Mouse (Mus musculus): ENCODE data around the gene Bhmt2. TPM values are rescaled to one million over a fixed set of nuclear protein-coding genes. Genes with fewer than 3 reads are reported as not detected.

The Bhmt2 gene
- polyA plus RNA-seq, 2 experiments, result 13.6 to 16.8 TPM

GRCm38 (mm10) chr13:93637282-93638245 lies 36.5 kb downstream of the Bhmt2 start, which contains the start of gene Bhmt:
TSS of gene Bhmt (minus strand) at chr13:93637961.
- TF ChIP-seq EP300 (IDR thresholded peaks at IDR 0.05; ENCODE audit: low read depth) (no peak), CTCF (IDR thresholded peaks at IDR 0.05; ENCODE audit: low read depth) (no peak)
- H3K4me3 ChIP-seq (ENCODE audit: insufficient read depth in 1 of 2, low read depth in 2 of 2, low read length in 2 of 2), result peak within 1 kb of the TSS; percentile 25 to 34
- H3K27ac ChIP-seq, result no peak within 1 kb of the TSS
- H3K9ac ChIP-seq (replicated peaks), result no peak within 1 kb of the TSS
- DNase-seq (ENCODE audit: low read depth in 3 of 3, low spot score in 3 of 3) (no peak), ATAC-seq (ENCODE audit: insufficient read depth) (peak; percentile 43; the same call in 1 of the 2 replicates)
- H3K36me3 ChIP-seq (replicated peaks; ENCODE audit: control insufficient read depth, insufficient read depth, low read depth), result no peaks in the 10 kb centered on the region
- no peaks in the 10 kb centered on the region for H3K27me3 ChIP-seq (ENCODE audit: control insufficient read depth, insufficient read depth, low read length)
- H3K9me3 ChIP-seq (ENCODE audit: control insufficient read depth, low read length), result no peaks in the 10 kb centered on the region
- WGBS (ENCODE audit: insufficient replicate concordance), result 53% methylated on average over 19 of the region's 19 CpGs
- H3K4me1 ChIP-seq (replicated peaks; ENCODE audit: control insufficient read depth in 2 of 2, insufficient read depth in 2 of 2, low read length in 1 of 2), result peaks cover 0 to 9% of the 10 kb centered on the region in 2 experiments; a peak in 1 of 4 replicates
- H3K4me2 ChIP-seq (ENCODE audit: low read depth), result peak within 1 kb of the TSS; percentile 47

- no peak overlapping the region for H3K27ac ChIP-seq
- ATAC-seq (ENCODE audit: insufficient read depth) (no peak), DNase-seq (ENCODE audit: low read depth in 3 of 3, low spot score in 3 of 3) (no peak)
- 53% methylated on average over 1 of the region's 1 CpGs for WGBS (ENCODE audit: insufficient replicate concordance)
- no peaks in the 10 kb centered on the region for H3K9me3 ChIP-seq (ENCODE audit: control insufficient read depth, low read length)
- peak overlapping the region; percentile 47 for H3K4me2 ChIP-seq (ENCODE audit: low read depth)
- no peaks in the 10 kb centered on the region for H3K27me3 ChIP-seq (ENCODE audit: control insufficient read depth, insufficient read depth, low read length)
- no peaks in the 10 kb centered on the region for H3K36me3 ChIP-seq (replicated peaks; ENCODE audit: control insufficient read depth, insufficient read depth, low read depth)
- no peak overlapping the region for H3K9ac ChIP-seq (replicated peaks)
- H3K4me1 ChIP-seq (replicated peaks; ENCODE audit: control insufficient read depth in 2 of 2, insufficient read depth in 2 of 2, low read length in 1 of 2), result peaks cover 0 to 9% of the 10 kb centered on the region in 2 experiments; a peak in 1 of 4 replicates
- H3K4me3 ChIP-seq (ENCODE audit: insufficient read depth in 1 of 2, low read depth in 2 of 2, low read length in 2 of 2), result peak overlapping the region; percentile 25 to 34; a peak in 2 of 4 replicates
- TF ChIP-seq CTCF (IDR thresholded peaks at IDR 0.05; ENCODE audit: low read depth) (no peak), EP300 (IDR thresholded peaks at IDR 0.05; ENCODE audit: low read depth) (no peak)
Measured at GRCm38 (mm10) chr13:93636561-93636960, 37.5 kb downstream of the Bhmt2 start.

- no peak for DNase-seq (ENCODE audit: low read depth in 3 of 3, low spot score in 3 of 3)
- Histone ChIP-seq H3K4me3 (ENCODE audit: insufficient read depth in 1 of 2, low read depth in 2 of 2, low read length in 2 of 2) (no peak overlapping the region), H3K27ac (no peak overlapping the region), H3K36me3 (replicated peaks; ENCODE audit: control insufficient read depth, insufficient read depth, low read depth) (no peaks in the 10 kb centered on the region), H3K4me2 (ENCODE audit: low read depth) (no peak overlapping the region), H3K27me3 (ENCODE audit: control insufficient read depth, insufficient read depth, low read length) (no peaks in the 10 kb centered on the region), H3K9me3 (ENCODE audit: control insufficient read depth, low read length) (no peaks in the 10 kb centered on the region), H3K9ac (replicated peaks) (no peak overlapping the region), H3K4me1 (replicated peaks; ENCODE audit: control insufficient read depth in 2 of 2, insufficient read depth in 2 of 2, low read length in 1 of 2) (0 out of 4 replicates have a peak, but pooled peaks cover 0 to 1% of the 10 kb centered on the region in 2 experiments)
- no peak for TF ChIP-seq EP300 (IDR thresholded peaks at IDR 0.05; ENCODE audit: low read depth)
- TF ChIP-seq CTCF (IDR thresholded peaks at IDR 0.05; ENCODE audit: low read depth), result no peak
- 50% methylated on average over 5 of the region's 5 CpGs for WGBS (ENCODE audit: insufficient replicate concordance)
- ATAC-seq (ENCODE audit: insufficient read depth), result no peak
Measured at GRCm38 (mm10) chr13:93632927-93633326, 41.2 kb downstream of the Bhmt2 start.

- DNase-seq (ENCODE audit: low read depth in 3 of 3, low spot score in 3 of 3), result no peak
- TF ChIP-seq EP300 (IDR thresholded peaks at IDR 0.05; ENCODE audit: low read depth) (no peak), CTCF (IDR thresholded peaks at IDR 0.05; ENCODE audit: low read depth) (no peak)
- Histone ChIP-seq H3K4me1 (replicated peaks; ENCODE audit: control insufficient read depth in 2 of 2, insufficient read depth in 2 of 2, low read length in 1 of 2) (no peaks in the 10 kb centered on the region), H3K4me2 (ENCODE audit: low read depth) (no peak overlapping the region), H3K9ac (replicated peaks) (no peak overlapping the region), H3K4me3 (ENCODE audit: insufficient read depth in 1 of 2, low read depth in 2 of 2, low read length in 2 of 2) (no peak overlapping the region), H3K9me3 (ENCODE audit: control insufficient read depth, low read length) (no peaks in the 10 kb centered on the region), H3K27ac (no peak overlapping the region), H3K36me3 (replicated peaks; ENCODE audit: control insufficient read depth, insufficient read depth, low read depth) (no peaks in the 10 kb centered on the region), H3K27me3 (ENCODE audit: control insufficient read depth, insufficient read depth, low read length) (no peaks in the 10 kb centered on the region)
- WGBS (ENCODE audit: insufficient replicate concordance), result 66% methylated on average over 10 of the region's 10 CpGs
- no peak for ATAC-seq (ENCODE audit: insufficient read depth)
Measured at GRCm38 (mm10) chr13:93630941-93631705, 43.0 kb downstream of the Bhmt2 start.

Measured in liver, embryonic 14.5 days (tissue).